Mouse (Mus musculus) T-helper 1 cell (primary cell): ENCODE measurements around the gene Six5.

Source experiments
- in situ Hi-C: fragments of 300-600 bp; cut with MboI, MseI; formaldehyde crosslinking; loops from one replicate; pipeline ENCODE4 v1.15.1; 2025; ENCODE audit warnings: high pct_unique_total_duplicates

The Six5 gene

GRCm38 (mm10) chr7:19096421-19096976 lies 2.1 kb downstream of the Six5 start:
- in situ Hi-C loops: no loop called here

DNA sequence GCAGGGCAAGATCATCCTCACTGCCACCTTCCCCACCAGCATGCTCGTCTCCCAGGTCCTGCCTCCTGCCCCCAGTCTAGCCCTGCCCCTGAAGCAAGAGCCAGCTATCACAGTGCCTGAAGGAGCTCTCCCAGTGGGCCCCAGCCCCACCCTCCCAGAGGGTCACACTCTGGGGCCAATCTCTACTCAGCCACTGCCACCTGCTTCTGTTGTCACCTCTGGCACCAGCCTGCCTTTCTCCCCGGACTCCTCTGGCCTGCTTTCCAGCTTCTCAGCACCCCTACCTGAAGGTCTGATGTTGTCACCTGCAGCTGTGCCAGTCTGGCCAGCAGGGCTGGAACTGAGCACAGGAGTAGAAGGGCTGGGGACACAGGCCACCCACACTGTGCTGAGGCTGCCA lies 2.8 kb downstream of the Six5 start:
- in situ Hi-C loops: no loop called here

DNA sequence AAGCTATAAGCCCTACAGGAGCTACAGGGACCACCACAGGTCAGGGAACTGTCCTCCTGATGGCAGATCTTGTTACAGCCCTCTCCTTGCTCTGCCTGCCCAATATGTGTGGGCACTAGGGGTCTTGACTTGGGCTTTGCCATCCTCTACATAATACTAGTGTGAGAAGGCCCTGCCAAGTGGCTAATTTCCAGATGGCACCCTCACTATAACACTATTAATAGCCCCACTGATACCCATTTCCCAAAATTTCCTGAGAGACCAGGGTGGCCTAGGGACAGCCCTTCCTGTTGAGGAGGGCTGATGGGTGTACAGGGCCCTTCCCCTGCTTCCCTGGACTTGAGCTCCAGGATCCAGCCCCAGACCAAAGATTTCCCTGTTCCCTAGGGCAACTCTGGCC lies 3.5 kb downstream of the Six5 start:
- in situ Hi-C loops: no loop called here

- in situ Hi-C loops: no loop called here
Observed at GRCm38 (mm10) chr7:19098811-19099210, 4.4 kb downstream of the Six5 start.

- in situ Hi-C loops: no loop called here
Observed at GRCm38 (mm10) chr7:19100290-19100689, 5.9 kb downstream of the Six5 start.

DNA sequence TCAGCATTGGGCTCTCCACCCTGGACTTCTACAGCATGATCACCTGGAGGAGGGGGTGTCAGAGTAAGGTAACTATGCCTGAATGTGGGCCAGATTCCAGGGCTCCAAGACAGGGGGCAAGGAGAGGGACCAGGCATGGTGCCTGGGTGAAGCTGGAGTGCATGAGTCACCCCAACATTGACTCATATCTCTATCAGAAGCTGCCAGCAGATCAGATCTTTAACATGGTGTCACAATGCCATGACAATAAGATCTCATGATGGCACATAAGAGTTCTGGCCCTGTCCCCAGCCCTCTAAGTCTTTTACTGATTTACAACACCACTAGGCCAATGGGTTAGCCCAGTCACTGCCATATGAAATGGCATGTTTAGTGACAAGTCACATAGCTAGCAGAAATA lies 9.3 kb downstream of the Six5 start:
- in situ Hi-C loops: no loop called here

DNA sequence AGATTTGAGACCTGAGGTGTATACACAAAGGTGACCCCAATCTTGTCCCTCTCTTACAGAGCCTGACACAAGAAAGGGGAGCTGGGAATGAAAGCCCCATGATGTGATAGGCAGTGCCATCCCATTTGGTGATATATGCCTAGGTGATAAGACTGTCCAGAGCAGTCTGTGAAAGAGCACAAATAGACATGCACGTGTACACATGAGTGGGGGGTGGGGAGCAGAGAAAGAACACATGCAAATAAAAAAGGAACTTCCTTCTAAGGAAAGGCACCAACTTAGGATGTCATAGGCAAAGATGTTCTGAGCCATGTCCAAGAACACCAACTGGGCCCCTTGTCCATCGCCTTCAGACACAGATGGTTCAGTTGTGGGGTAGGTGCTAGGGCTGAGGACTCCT lies 10.1 kb downstream of the Six5 start:
- in situ Hi-C loops: no loop called here

DNA sequence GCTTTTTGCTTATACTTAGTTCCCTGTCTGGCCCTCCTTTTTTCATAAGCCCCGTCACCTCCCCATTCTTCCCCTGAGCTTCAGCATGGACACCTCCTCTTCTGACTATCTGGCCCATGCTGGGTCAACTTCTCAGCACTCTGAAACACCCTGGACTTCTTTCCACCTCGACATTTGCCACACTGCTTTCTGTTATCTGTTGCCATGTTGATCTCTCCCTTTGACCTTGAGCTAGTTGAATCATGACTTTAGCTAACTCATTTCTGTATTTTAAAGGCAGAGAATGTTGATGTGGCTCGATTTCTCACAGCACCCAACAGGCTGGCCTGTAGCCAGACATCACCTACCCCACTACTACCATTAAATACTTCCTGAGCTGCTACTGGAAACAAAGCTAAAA lies 13.0 kb downstream of the Six5 start:
- in situ Hi-C loops: no loop called here

DNA sequence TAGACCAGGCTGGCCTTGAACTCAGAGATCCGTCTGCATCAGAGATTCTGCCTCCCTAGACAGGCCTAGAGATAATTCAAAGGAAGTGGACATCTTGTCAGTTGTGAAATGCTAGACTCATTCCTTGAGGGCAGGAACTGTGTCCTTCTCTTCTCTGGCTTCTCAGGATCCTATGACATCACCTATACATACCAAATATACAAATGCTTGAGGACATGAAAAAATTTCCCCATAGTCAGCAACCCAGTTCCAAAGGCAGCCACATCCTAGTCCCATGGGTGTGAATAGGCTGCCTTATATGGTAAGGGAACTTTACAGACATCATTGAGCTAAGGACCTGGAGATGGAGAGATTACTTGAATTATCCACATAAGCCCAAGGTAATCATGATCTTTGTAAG lies 15.2 kb downstream of the Six5 start:
- in situ Hi-C loops: no loop called here

GRCm38 (mm10) chr7:19118028-19118771 lies 23.8 kb downstream of the Six5 start, which contains the start of gene Gm4969:
Gm4969 (minus strand) TSS chr7:19118368.
- in situ Hi-C loops: no loop called here

GRCm38 (mm10) chr7:19119083-19119482 lies 24.7 kb downstream of the Six5 start:
- in situ Hi-C loops: no loop called here

GRCm38 (mm10) chr7:19119631-19120429 lies 25.4 kb downstream of the Six5 start, which contains the start of gene Fbxo46:
Fbxo46 (plus strand) TSS chr7:19119859.
- in situ Hi-C loops: no loop called here

- in situ Hi-C loops: no loop called here
Observed at GRCm38 (mm10) chr7:19121686-19122085, 27.3 kb downstream of the Six5 start.

GRCm38 (mm10) chr7:19124713-19125112 lies 30.3 kb downstream of the Six5 start:
- in situ Hi-C loops: no loop called here

DNA sequence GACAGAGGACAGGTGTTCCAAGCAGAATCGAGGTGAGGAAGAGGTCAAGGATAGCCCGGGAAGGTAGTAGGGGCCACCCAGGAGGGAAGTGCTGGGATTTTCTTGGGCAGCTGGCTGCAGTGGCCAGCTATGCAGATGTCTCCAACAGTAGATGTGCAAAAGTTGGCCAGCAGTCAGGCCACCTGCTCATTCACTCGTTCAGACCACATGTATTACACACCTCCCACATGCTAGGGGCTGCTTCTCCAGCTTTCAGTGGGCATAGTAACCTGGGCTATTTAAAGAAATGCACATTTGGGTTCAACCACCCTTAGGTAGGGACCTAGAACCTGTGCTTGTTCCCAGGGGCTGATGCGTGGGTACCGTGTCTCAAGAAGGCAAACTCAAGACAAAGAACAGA lies 33.4 kb downstream of the Six5 start:
- in situ Hi-C loops: no loop called here

DNA sequence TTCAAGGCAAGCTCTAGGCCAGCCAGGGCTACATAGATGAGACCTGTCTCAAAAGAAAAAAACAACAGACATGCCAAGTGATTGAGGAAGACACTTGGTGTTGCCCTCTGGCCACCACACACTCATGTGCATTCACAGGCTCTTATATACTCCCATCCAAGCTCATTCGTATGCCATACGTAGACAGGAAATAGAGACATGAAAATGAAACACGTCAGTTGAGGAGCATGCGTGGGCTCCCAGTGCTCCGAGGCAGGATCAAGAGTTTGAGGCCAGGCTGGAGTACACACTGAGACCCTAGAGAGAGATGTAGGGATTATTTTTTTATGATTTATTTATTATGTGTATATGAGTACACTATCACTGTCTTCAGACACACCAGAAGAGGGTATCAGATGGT lies 35.0 kb downstream of the Six5 start:
- in situ Hi-C loops: no loop called here

- in situ Hi-C loops: no loop called here
Observed at GRCm38 (mm10) chr7:19130657-19131056, 36.3 kb downstream of the Six5 start.

DNA sequence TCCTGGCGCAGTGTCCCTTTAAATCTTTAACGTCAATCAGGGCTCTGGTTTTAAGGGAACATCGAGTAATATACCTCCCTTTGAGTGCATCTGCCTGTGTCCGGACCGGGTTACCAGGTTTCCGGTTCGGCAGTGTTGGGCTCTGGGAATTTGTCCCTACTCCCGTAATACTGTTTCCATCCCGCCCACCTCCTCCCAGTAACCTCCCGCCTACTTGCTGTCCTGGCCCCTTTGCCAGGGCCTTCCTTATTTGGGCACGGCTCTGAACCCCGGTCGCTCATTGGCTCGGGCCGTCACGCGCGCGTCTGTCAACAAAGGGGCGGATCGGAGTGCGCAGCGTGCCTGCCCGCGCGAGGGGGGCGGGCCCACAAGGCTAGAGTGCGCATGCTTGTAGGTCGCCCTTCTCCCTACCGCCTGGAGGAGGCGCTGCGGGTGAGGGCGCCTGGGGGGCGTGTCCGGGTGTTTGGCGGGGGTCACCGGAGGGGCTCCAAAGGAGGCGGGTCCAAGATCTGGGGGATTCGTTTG lies 37.0 kb downstream of the Six5 start:
- in situ Hi-C loops: no loop called here

DNA sequence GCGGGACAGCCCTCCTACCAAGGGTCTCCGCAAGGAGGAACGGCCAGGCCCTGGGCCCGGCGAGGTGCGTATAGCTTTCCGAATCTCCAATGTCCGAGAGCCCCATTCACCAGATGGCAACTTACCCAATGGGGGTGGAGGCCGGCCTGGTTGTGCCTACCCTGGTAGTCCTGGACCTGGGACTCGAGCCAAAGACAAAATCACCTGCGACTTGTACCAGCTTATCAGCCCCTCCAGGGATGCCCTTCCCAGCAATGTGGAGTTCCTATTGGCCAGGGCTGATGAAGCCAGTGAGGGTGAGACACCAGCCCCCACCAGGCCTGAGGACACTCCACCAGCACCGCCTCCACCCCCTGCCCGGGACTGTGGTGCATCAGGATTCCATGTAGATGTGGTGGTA lies 41.8 kb downstream of the Six5 start:
- in situ Hi-C loops: no loop called here

GRCm38 (mm10) chr7:19136673-19137334 lies 42.4 kb downstream of the Six5 start:
- in situ Hi-C loops: no loop called here

GRCm38 (mm10) chr7:19137380-19137779 lies 43.0 kb downstream of the Six5 start:
- in situ Hi-C loops: no loop called here

- in situ Hi-C loops: no loop called here
Observed at GRCm38 (mm10) chr7:19146793-19147192, 52.4 kb downstream of the Six5 start.
